Comparison of ENCODE assay signal across 8 mouse cellular contexts in genomic region chr17:24687146-24687595, GRCm38 (mm10). TPM values are rescaled to one million over a fixed set of nuclear protein-coding genes. Genes with fewer than 3 reads are reported as not detected.
DNase-seq lines count a peak whose midpoint lies in the region; ATAC-seq lines count a peak whose summit lies in the region.

No protein-coding gene starts in this region.

- H3K36me3 ChIP-seq in kidney, embryonic 15.5 days, result peaks cover 9% of the 10 kb centered on the region

- DNase-seq in gastrocnemius, adult 18-20 months (ENCODE audit: low spot score), result peak; percentile 57
- no peak for DNase-seq in gastrocnemius, postnatal 4 days (ENCODE audit: low spot score in 2 of 2)
- peak; percentile 56 for DNase-seq in lung, postnatal 25 days (ENCODE audit: low spot score)
- peak; percentile 43 to 65 for DNase-seq in spleen, adult 18-20 months
- DNase-seq in frontal cortex, postnatal 25 days (ENCODE audit: low spot score in 2 of 2), result no peak

- H3K9me3 ChIP-seq in kidney, embryonic 15.5 days (replicated peaks), result no peaks in the 10 kb centered on the region

- peaks cover 51% of the 10 kb centered on the region for H3K27me3 ChIP-seq in kidney, embryonic 15.5 days

- H3K4me3 ChIP-seq in brown adipose tissue, adult 24 weeks (ENCODE audit: insufficient read depth, low read depth, low read length), result peak overlapping the region; percentile 66
- peak overlapping the region; percentile 40 for H3K4me3 ChIP-seq in kidney, embryonic 15.5 days (replicated peaks)

- peak overlapping the region; percentile 21; the same call in 1 of the 2 replicates for H3K9ac ChIP-seq in kidney, embryonic 15.5 days

- ATAC-seq in granulocyte monocyte progenitor cell, adult 5-6 weeks (replicated peaks; ENCODE audit: poor library complexity, severe bottlenecking), result peak; percentile 73
- peak; percentile 76 for ATAC-seq in kidney, embryonic 15.5 days (replicated peaks; ENCODE audit: low FRiP score)

- no peaks in the 10 kb centered on the region; the same call in 1 of the 2 replicates for H3K4me1 ChIP-seq in brown adipose tissue, adult 24 weeks (ENCODE audit: control insufficient read depth, insufficient read depth, insufficient read length, low read length)
- peaks cover 25% of the 10 kb centered on the region for H3K4me1 ChIP-seq in kidney, embryonic 15.5 days

- H3K27ac ChIP-seq in brown adipose tissue, adult 24 weeks (replicated peaks; ENCODE audit: low read depth, low read length), result no peak overlapping the region
- H3K27ac ChIP-seq in kidney, embryonic 15.5 days, result no peak overlapping the region

- H3K4me2 ChIP-seq in kidney, embryonic 15.5 days, result peak overlapping the region; percentile 63

- WGBS in kidney, embryonic 15.5 days, result under 1% methylated on average over 25 of the region's 25 CpGs

RNA-seq across cellular contexts. Expression of gene Syngr3, which starts 2.6 kb away (rescaled TPM):
- under 1 TPM in 1 of 2 experiments, not detected in 1; 0.14 TPM for total RNA-seq in gastrocnemius, adult 18-20 months (2021)
- total RNA-seq in gastrocnemius, postnatal 4 days (2021), result under 1 TPM; 0.13 to 0.15 TPM
- not detected in 2 replicates for polyA plus RNA-seq in brown adipose tissue, adult 24 weeks (2012; ENCODE audit: insufficient read depth, insufficient read length, missing spikeins)
- total RNA-seq in granulocyte monocyte progenitor cell, adult 5-6 weeks (2014; fragmentation: Nextera tagmentation), result not detected in 2 replicates
- total RNA-seq in granulocyte monocyte progenitor cell, adult 5-6 weeks (2017), result not detected in 2 replicates
- polyA plus RNA-seq in kidney, embryonic 15.5 days (2015; fragmentation: Nextera tagmentation; extraction: Ambion mirVana), result 2.4 and 4.6 TPM in 2 replicates

RNA-seq across cellular contexts. Expression of gene Gfer, which starts 8.8 kb away (rescaled TPM):
- total RNA-seq in gastrocnemius, adult 18-20 months (2021), result 10 to 100 TPM; 41.1 to 48.3 TPM
- 10 to 100 TPM; 22.9 to 24.6 TPM for total RNA-seq in gastrocnemius, postnatal 4 days (2021)
- polyA plus RNA-seq in brown adipose tissue, adult 24 weeks (2012; ENCODE audit: insufficient read depth, insufficient read length, missing spikeins), result 32.8 and 36.9 TPM in 2 replicates
- total RNA-seq in granulocyte monocyte progenitor cell, adult 5-6 weeks (2014; fragmentation: Nextera tagmentation), result 28.9 and 33.2 TPM in 2 replicates
- 45.1 and 64.0 TPM in 2 replicates for total RNA-seq in granulocyte monocyte progenitor cell, adult 5-6 weeks (2017)
- polyA plus RNA-seq in kidney, embryonic 15.5 days (2015; fragmentation: Nextera tagmentation; extraction: Ambion mirVana), result 45.6 and 49.5 TPM in 2 replicates

RNA-seq across cellular contexts. Expression of gene Noxo1, which starts 8.9 kb away (rescaled TPM):
- total RNA-seq in gastrocnemius, adult 18-20 months (2021), result under 1 TPM; 0.32 to 0.95 TPM
- total RNA-seq in gastrocnemius, postnatal 4 days (2021), result 1 to 10 TPM; 2.2 to 3.3 TPM
- polyA plus RNA-seq in brown adipose tissue, adult 24 weeks (2012; ENCODE audit: insufficient read depth, insufficient read length, missing spikeins), result 1.1 TPM in 1 of 2 replicates, not detected in the other
- 1.4 TPM in 1 of 2 replicates, not detected in the other for total RNA-seq in granulocyte monocyte progenitor cell, adult 5-6 weeks (2014; fragmentation: Nextera tagmentation)
- 0.60 and 2.1 TPM in 2 replicates for total RNA-seq in granulocyte monocyte progenitor cell, adult 5-6 weeks (2017)
- 1.5 and 3.4 TPM in 2 replicates for polyA plus RNA-seq in kidney, embryonic 15.5 days (2015; fragmentation: Nextera tagmentation; extraction: Ambion mirVana)

RNA-seq across cellular contexts. Expression of gene Zfp598, which starts 17.7 kb away (rescaled TPM):
- 10 to 100 TPM; 23.1 to 25.4 TPM for total RNA-seq in gastrocnemius, adult 18-20 months (2021)
- total RNA-seq in gastrocnemius, postnatal 4 days (2021), result 10 to 100 TPM; 25.7 to 29.6 TPM
- 9.2 and 10.0 TPM in 2 replicates for polyA plus RNA-seq in brown adipose tissue, adult 24 weeks (2012; ENCODE audit: insufficient read depth, insufficient read length, missing spikeins)
- total RNA-seq in granulocyte monocyte progenitor cell, adult 5-6 weeks (2014; fragmentation: Nextera tagmentation), result 18.2 and 40.4 TPM in 2 replicates
- 16.1 and 17.8 TPM in 2 replicates for total RNA-seq in granulocyte monocyte progenitor cell, adult 5-6 weeks (2017)
- polyA plus RNA-seq in kidney, embryonic 15.5 days (2015; fragmentation: Nextera tagmentation; extraction: Ambion mirVana), result 23.9 and 27.6 TPM in 2 replicates

RNA-seq across cellular contexts. Expression of gene Tbl3, which starts 20.3 kb away (rescaled TPM):
- total RNA-seq in gastrocnemius, adult 18-20 months (2021), result 10 to 100 TPM; 15.4 to 16.0 TPM
- total RNA-seq in gastrocnemius, postnatal 4 days (2021), result 10 to 100 TPM; 19.1 to 20.4 TPM
- 19.9 TPM in 2 replicates for polyA plus RNA-seq in brown adipose tissue, adult 24 weeks (2012; ENCODE audit: insufficient read depth, insufficient read length, missing spikeins)
- 39.5 and 44.5 TPM in 2 replicates for total RNA-seq in granulocyte monocyte progenitor cell, adult 5-6 weeks (2014; fragmentation: Nextera tagmentation)
- 44.1 and 54.9 TPM in 2 replicates for total RNA-seq in granulocyte monocyte progenitor cell, adult 5-6 weeks (2017)
- 85.0 and 94.5 TPM in 2 replicates for polyA plus RNA-seq in kidney, embryonic 15.5 days (2015; fragmentation: Nextera tagmentation; extraction: Ambion mirVana)

Comparison
In these comparisons a context has a peak if more than half of its experiments do, and no peak if none do; other contexts are left out.
1. DNase-seq: peak in gastrocnemius, adult 18-20 months (single experiment), lung, postnatal 25 days (single experiment) and spleen, adult 18-20 months (2 of 2); none in gastrocnemius, postnatal 4 days (0 of 2) and frontal cortex, postnatal 25 days (0 of 2).